Mouse (Mus musculus) gastrocnemius, postnatal 25 days (tissue): Measurements from ENCODE around the gene Dpf2. TPM values are rescaled to one million over a fixed set of nuclear protein-coding genes. Genes with fewer than 3 reads are reported as not detected.
A peak's percentile ranks its signal among the peaks of the same experiment; 100 is the strongest.

Experiments used
- DNase-seq: peaks from one replicate; pipeline ENCODE4 v3.0.0; 2022
- total RNA-seq, 2 experiments: library from RNA; stranded (reverse); gene quantifications; 1 replicate in 1 of 2; 2 replicates in 1 of 2; pipeline ENCODE4 v1.2.3; 2021

Gene Dpf2
- total RNA-seq, 2 experiments from 2014 or later, result 80.6 to 83.5 TPM

GRCm38 (mm10) chr19:5864710-5865398 lies 48.0 kb downstream of the Dpf2 start:
- no peak for DNase-seq

GRCm38 (mm10) chr19:5863776-5864175 lies 49.0 kb downstream of the Dpf2 start:
- DNase-seq, result no peak

- DNase-seq, result no peak
Measured at GRCm38 (mm10) chr19:5862335-5863085, 50.3 kb downstream of the Dpf2 start.

- no peak for DNase-seq
Measured at GRCm38 (mm10) chr19:5856604-5857003, 56.2 kb downstream of the Dpf2 start.

GRCm38 (mm10) chr19:5852035-5852722 lies 60.6 kb downstream of the Dpf2 start:
- DNase-seq, result no peak

GRCm38 (mm10) chr19:5851481-5851971 lies 61.3 kb downstream of the Dpf2 start:
- DNase-seq, result no peak

- no peak for DNase-seq
Measured at GRCm38 (mm10) chr19:5850860-5851259, 62.0 kb downstream of the Dpf2 start.

- DNase-seq, result peak; percentile 94
Measured at GRCm38 (mm10) chr19:5849843-5850527, 62.8 kb downstream of the Dpf2 start.

- peak; percentile 70 for DNase-seq
Measured at GRCm38 (mm10) chr19:5848826-5849672, 63.8 kb downstream of the Dpf2 start.

GRCm38 (mm10) chr19:5848032-5848825 lies 64.6 kb downstream of the Dpf2 start:
- DNase-seq, result peak; percentile 81

- no peak for DNase-seq
Measured at GRCm38 (mm10) chr19:5847306-5847796, 65.5 kb downstream of the Dpf2 start.

- peak; percentile 90 for DNase-seq
Measured at GRCm38 (mm10) chr19:5846557-5847305, 66.1 kb downstream of the Dpf2 start.

Other genes with a start within 250 kb of the Dpf2 start
- gene Sipa1, start 249.3 kb downstream of the Dpf2 start, total RNA-seq, result 10 to 100 TPM in 1 of 2 experiments, 1 to 10 TPM in 1; 10.0 to 11.5 TPM
- gene Map3k11, start 224.3 kb downstream of the Dpf2 start, total RNA-seq, result 10 to 100 TPM in 1 of 2 experiments, 1 to 10 TPM in 1; 8.3 to 10.9 TPM
- 10 to 100 TPM; 13.5 to 13.8 TPM for gene Pcnx3, start 224.1 kb downstream of the Dpf2 start, total RNA-seq
- not detected for gene Kcnk7, start 208.6 kb downstream of the Dpf2 start, total RNA-seq
- gene Ehbp1l1, start 186.7 kb downstream of the Dpf2 start, total RNA-seq, result 100 to 1,000 TPM; 241 to 266 TPM
- gene Fam89b, start 183.4 kb downstream of the Dpf2 start, total RNA-seq, result 10 to 100 TPM; 24.7 to 24.9 TPM
- 10 to 100 TPM; 45.7 to 49.6 TPM for gene Ltbp3, start 172.1 kb downstream of the Dpf2 start, total RNA-seq
- 10 to 100 TPM; 62.2 to 62.8 TPM for gene Scyl1, start 141.6 kb downstream of the Dpf2 start, total RNA-seq
- 1 to 10 TPM; 3.7 to 6.4 TPM for gene Frmd8, start 37.7 kb downstream of the Dpf2 start, total RNA-seq
- gene Slc25a45, start 35.2 kb downstream of the Dpf2 start, total RNA-seq, result 1 to 10 TPM in 1 of 2 experiments, under 1 TPM in 1; 0.59 to 1.3 TPM
- under 1 TPM; 0.15 to 0.35 TPM for gene Tigd3, start 18.9 kb downstream of the Dpf2 start, total RNA-seq
- 10 to 100 TPM; 12.0 to 13.0 TPM for gene Cdc42ep2, start 11.8 kb upstream of the Dpf2 start, total RNA-seq
- gene Pola2, start 51.2 kb upstream of the Dpf2 start, total RNA-seq, result 10 to 100 TPM in 1 of 2 experiments, 1 to 10 TPM in 1; 9.2 to 10.8 TPM
- gene Slc22a20, start 73.1 kb upstream of the Dpf2 start, total RNA-seq, result not detected
- gene Capn1, start 102.9 kb upstream of the Dpf2 start, total RNA-seq, result 10 to 100 TPM; 76.8 to 81.5 TPM
- 10 to 100 TPM; 15.2 to 16.2 TPM for gene Syvn1, start 133.6 kb upstream of the Dpf2 start, total RNA-seq
- gene Mrpl49, start 144.8 kb upstream of the Dpf2 start, total RNA-seq, result 10 to 100 TPM; 27.2 to 29.2 TPM
- gene Fau, start 144.8 kb upstream of the Dpf2 start, total RNA-seq, result 100 to 1,000 TPM; 317 to 352 TPM
- gene Znhit2, start 148.2 kb upstream of the Dpf2 start, total RNA-seq, result 1 to 10 TPM; 6.8 to 7.7 TPM
- 1 to 10 TPM; 4.2 to 6.9 TPM for gene Tm7sf2, start 155.4 kb upstream of the Dpf2 start, total RNA-seq
- gene Vps51, start 164.2 kb upstream of the Dpf2 start, total RNA-seq, result 10 to 100 TPM; 18.0 to 19.1 TPM
- not detected for gene Tmem262, start 167.0 kb upstream of the Dpf2 start, total RNA-seq
- not detected for gene Gm28374, start 169.2 kb upstream of the Dpf2 start, total RNA-seq
- 10 to 100 TPM; 10.6 to 10.7 TPM for gene Zfpl1, start 171.9 kb upstream of the Dpf2 start, total RNA-seq
- under 1 TPM; 0.23 to 0.67 TPM for gene Cdca5, start 172.0 kb upstream of the Dpf2 start, total RNA-seq
- gene AC131692.1, start 181.4 kb upstream of the Dpf2 start, total RNA-seq, result not detected
- not detected for gene Naaladl1, start 192.8 kb upstream of the Dpf2 start, total RNA-seq
- 10 to 100 TPM in 1 of 2 experiments, 1 to 10 TPM in 1; 8.8 to 10.3 TPM for gene Sac3d1, start 205.6 kb upstream of the Dpf2 start, total RNA-seq
- gene Snx15, start 215.3 kb upstream of the Dpf2 start, total RNA-seq, result 10 to 100 TPM in 1 of 2 experiments, 1 to 10 TPM in 1; 8.7 to 12.4 TPM
- gene Batf2, start 228.0 kb upstream of the Dpf2 start, total RNA-seq, result under 1 TPM; 0.19 to 0.72 TPM
- 10 to 100 TPM; 53.8 to 59.2 TPM for gene Arl2, start 228.5 kb upstream of the Dpf2 start, total RNA-seq